Mouse (Mus musculus) frontal cortex, adult (tissue): Measurements from ENCODE around the gene Gm16181.
"Not testable (repeated sequence)": the region's sequence is repeated elsewhere in the genome, so short reads cannot be mapped to it uniquely, and the experiment has no call there.

Experiments used
- ATAC-seq: cut with Nextera tagmentation; 2 replicates; pipeline ENCODE4 v1.9.2; 2017; ENCODE audit warnings: mild to moderate bottlenecking, moderate library complexity, mixed read lengths; ENCODE audit not compliant: low TSS enrichment

Gm16181 gene

DNA sequence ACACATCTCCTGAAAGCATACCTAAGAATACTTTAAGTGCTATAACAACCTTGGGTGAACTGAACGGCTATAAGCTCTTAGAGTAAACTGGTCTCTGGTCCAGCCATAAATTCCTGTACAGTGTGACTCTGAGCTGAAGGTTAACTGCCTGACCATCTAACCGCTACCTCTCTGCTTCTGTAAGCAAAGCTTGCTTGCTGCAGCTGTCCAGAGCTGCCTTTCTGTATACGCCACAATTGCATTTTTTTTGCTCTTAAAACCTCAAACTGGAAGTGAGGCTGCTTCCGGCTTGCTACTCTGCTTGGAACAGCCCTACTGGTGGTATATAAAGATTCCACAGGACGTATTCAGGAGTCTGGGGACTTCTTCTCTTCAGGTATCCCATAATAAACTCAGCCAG, 12.0 kb downstream of the Gm16181 start:
- ATAC-seq: no peak

- no peak for ATAC-seq
These were observed 12.7 kb downstream of the Gm16181 start, which contains the start of gene Atp6v1g2 for GRCm38 (mm10) chr17:35233114-35233980. TSS of gene Atp6v1g2 (plus strand) at chr17:35233660.

GRCm38 (mm10) chr17:35234090-35234489, 13.5 kb downstream of the Gm16181 start:
- ATAC-seq: not testable (repeated sequence)

GRCm38 (mm10) chr17:35234903-35235302, 14.3 kb downstream of the Gm16181 start:
- ATAC-seq: no peak

DNA sequence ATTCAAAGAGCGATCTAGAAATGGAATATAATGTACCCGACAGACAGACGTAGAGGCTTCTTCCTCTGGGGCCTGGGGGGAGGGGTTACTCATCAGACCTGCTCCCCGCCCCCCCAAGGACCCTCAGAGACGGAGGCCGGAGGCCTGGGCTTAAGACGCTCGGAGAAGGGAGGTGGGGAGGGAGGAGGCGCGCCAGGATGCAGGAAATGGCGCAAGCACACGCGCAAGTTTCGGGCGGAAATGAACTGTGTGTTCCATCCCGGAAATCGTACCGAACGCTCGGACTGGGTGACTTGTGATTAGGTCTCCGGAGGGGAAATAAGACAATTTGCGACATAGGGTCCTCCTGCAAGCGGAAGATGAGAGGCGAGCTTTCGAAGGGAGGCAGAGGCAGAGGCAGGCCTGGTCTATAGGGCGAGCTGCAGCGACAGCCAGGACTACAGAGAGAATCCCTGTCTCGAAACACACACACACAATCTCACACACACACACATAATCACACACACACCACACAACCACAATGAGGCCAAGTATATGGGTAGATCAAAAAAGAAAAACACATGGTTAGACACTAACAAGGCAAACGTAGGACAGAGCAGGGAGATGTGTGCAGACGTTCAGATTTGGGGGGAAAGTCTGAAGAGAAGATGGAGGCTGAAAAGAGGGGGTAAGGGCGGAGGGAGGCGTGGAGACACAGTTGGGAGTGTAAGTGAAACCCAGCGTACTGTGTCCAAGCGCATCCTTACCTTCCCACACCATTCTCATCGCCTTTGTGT, 15.2 kb downstream of the Gm16181 start, which contains the start of gene Nfkbil1:
TSS of gene Nfkbil1 (minus strand) at position 179 of the 776 bp plus-strand sequence.
- peak; percentile 56 for ATAC-seq

- peak; percentile 76 for ATAC-seq
These were observed 15.7 kb downstream of the Gm16181 start for GRCm38 (mm10) chr17:35236390-35236746.

DNA sequence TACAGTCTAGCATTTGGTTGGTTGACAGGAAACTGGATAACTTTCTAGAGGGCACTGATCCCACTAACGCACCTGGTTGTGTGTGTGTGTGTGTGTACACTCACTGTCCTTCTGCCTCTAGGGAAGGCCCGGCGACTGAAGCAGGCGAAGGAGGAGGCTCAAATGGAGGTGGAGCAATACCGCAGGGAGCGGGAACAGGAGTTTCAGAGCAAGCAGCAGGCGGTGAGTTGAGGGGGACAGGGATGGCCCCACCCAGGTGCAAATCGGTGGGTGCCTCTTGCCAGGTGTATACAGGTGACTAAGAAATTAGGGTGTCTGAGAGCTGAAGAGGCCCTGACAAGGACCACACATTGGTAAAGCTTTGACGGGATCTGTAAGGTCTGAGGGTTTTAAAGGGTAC, 16.4 kb downstream of the Gm16181 start:
- ATAC-seq: peak; percentile 22; the same call in 1 of the 2 replicates

DNA sequence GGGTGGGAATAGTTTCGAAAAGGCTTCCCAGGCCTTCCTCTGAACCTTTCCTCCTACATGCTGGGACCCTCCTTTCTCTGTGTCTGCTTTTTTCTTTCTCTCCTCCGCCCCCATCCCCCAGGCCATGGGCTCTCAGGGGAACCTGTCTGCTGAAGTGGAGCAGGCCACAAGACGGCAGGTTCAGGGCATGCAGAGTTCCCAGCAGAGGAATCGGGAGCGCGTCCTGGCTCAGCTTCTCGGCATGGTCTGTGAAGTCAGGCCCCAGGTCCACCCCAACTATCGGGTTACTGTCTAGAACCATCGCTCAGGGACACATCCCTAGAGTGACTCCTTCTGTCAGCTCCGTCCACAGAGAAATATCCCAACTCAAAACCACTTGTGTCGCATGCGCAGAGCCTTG, 16.9 kb downstream of the Gm16181 start:
- ATAC-seq: no peak

DNA sequence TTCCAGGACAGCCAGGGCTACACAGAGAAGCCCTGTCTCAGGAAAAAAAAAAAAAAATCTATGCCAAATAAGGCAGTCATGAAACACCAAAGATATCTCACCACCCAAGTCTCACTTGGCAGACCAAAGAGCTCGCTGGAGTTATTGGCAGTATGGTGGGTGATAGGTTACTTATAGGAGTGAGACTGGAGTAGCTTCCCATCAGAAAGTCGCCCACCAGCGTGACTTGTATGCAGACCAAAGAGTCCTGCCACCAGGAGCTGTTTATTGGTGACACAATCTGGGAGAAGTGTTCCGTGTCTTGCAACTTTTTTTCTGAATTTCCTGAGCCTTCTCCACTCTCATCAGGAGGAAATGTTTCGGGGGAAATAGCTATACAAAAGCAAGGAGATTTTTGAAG, 19.1 kb downstream of the Gm16181 start:
- no peak for ATAC-seq

GRCm38 (mm10) chr17:35240384-35241304, 20.0 kb downstream of the Gm16181 start:
- ATAC-seq: no peak

- ATAC-seq: peak; percentile 71
These were observed 20.8 kb downstream of the Gm16181 start, which contains the start of gene Ddx39b for GRCm38 (mm10) chr17:35241305-35242014. TSS of gene Ddx39b (plus strand) at chr17:35241746.

- peak; percentile 27 for ATAC-seq
These were observed 21.6 kb downstream of the Gm16181 start for GRCm38 (mm10) chr17:35242015-35242941.

- ATAC-seq: no peak
These were observed 22.5 kb downstream of the Gm16181 start for GRCm38 (mm10) chr17:35243086-35243485.

DNA sequence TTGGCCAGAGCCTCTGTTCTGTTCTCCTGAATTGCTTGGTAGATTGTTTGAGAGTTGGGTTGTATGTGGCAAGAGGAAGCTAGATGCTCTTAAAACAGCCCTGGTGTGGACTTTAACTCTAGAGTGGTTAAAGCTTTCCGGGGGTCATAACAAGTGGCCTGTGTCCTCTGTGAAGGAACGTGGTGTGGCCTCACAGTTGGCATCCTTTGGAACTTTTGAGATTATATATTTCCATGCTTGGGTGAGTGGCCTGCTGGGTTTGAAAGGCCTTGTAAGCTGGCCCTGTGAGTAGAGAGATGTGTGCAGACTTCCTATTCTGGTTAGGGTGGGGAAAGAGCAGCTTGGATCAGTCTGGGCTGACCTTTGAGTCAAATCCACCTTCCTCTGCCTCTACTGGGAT, 24.4 kb downstream of the Gm16181 start:
- no peak for ATAC-seq

DNA sequence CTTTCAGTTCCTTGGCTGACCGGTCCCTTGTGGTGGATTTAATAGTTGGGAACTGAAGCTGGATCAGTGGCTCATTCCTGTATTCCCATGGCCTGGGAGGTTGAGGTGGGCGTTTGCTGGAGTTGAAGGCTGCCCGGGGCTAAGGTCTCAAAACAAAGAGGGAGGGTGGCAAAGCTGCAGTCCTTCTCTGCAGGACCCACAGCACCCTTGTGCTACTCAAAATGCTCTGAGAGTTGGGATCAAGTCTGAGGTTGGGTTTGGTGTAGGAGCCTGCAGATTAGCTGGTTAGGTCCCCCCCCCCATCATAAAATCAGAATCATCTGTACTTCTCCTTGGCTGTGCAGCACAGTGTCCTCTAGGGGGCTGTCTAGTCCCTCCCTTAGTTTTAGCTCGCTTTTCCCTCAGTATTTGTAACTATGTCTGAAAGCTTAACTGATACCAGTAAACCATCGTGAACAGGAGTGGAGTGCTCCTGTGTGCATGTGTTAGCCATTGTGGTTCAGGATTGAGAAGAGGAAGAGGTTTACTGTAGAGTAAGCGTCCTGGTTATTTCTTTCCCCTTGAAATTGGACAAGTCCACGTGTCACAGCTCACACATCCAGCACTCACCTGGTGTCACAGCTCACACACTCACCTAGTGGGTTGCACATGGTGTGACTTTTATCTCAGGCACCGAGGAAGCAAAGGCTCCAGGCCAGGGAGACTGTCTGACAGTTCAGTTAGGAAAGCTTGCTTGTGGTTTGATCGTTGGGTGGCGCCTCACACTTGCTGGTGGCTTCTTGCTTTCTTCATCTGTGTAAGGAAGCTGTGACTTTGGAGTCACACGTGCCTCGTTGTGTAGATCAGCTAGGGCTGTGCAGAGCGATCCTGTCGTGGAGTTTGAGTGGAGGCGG, 25.3 kb downstream of the Gm16181 start:
- no peak for ATAC-seq

DNA sequence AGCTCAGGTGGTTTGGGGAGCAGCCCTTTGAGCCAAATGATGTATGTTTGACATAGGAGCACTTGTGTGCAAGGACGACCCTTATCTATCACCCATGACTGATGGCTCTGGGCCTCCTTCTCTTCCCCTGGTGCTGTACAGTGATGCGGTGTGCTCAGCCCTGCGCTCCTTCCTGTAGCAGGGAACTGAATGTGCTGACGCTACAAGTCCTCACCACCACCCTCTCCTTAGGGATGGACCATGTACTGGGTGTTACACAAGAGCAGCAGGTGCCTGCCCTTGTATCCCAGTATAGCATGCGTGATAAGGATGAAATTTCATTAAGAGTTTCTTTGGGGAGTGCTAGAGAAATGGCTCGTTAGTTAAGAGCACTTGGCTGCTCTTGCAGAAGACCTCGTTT, 26.5 kb downstream of the Gm16181 start:
- no peak for ATAC-seq

- no peak for ATAC-seq
These were observed 28.4 kb downstream of the Gm16181 start for GRCm38 (mm10) chr17:35248986-35249385.

GRCm38 (mm10) chr17:35249451-35250197, 29.0 kb downstream of the Gm16181 start:
- ATAC-seq: no peak
